Mouse (Mus musculus) hindbrain, postnatal 0 days (tissue): ENCODE results near the gene Lce1m. TPM values are rescaled to one million over a fixed set of nuclear protein-coding genes. Genes with fewer than 3 reads are reported as not detected.

Experiments used
- ATAC-seq: fragments of 200-750 bp; cut with Nextera tagmentation; 2 replicates; pipeline ENCODE4 v1.8.0; 2017; ENCODE audit warnings: mild to moderate bottlenecking, moderate TSS enrichment, moderate library complexity
- DNase-seq: peaks from one replicate; pipeline ENCODE4 v3.0.0-alpha.2; 2015; ENCODE audit warnings: low spot score
- H3K27ac ChIP-seq: fragments of 300-500 bp; sonication (generic); 2 replicates; pipeline ENCODE4 v1.5.1; 2014; ENCODE audit warnings: mild to moderate bottlenecking
- H3K27me3 ChIP-seq: fragments of 300-500 bp; sonication (generic); 2 replicates; pipeline ENCODE4 v1.6.1; 2014; ENCODE audit warnings: low read length, mixed read lengths; ENCODE audit not compliant: insufficient read depth
- H3K36me3 ChIP-seq: fragments of 300-500 bp; sonication (generic); 2 replicates; pipeline ENCODE4 v1.6.1; 2014; ENCODE audit warnings: low read length, mixed read lengths; ENCODE audit not compliant: insufficient read depth
- H3K4me1 ChIP-seq: fragments of 300-500 bp; sonication (generic); 2 replicates; pipeline ENCODE4 v1.6.1; 2014; ENCODE audit warnings: antibody characterized with exemption, low read length, mixed read lengths; ENCODE audit not compliant: insufficient read depth
- H3K4me2 ChIP-seq: fragments of 300-500 bp; sonication (generic); 2 replicates; pipeline ENCODE4 v1.6.1; 2014; ENCODE audit warnings: low read depth, mild to moderate bottlenecking, low read length, moderate library complexity, mixed read lengths
- H3K4me3 ChIP-seq: fragments of 300-500 bp; sonication (generic); 2 replicates; pipeline ENCODE4 v1.5.1; 2014; ENCODE audit warnings: low read length
- H3K9ac ChIP-seq: fragments of 300-500 bp; sonication (generic); replicated peaks from 2 replicates; pipeline ENCODE4 v1.6.1; 2014; ENCODE audit warnings: mild to moderate bottlenecking, low read length, moderate library complexity, mixed read lengths
- H3K9me3 ChIP-seq: fragments of 300-500 bp; sonication (generic); 2 replicates; pipeline ENCODE4 v1.6.1; 2016; ENCODE audit warnings: low read length, mixed read lengths
- CTCF ChIP-seq: IDR thresholded peaks from 2 replicates; pipeline ENCODE4 v1.5.1; 2016; ENCODE audit warnings: antibody characterized with exemption, control low read depth, low read depth
- WGBS: fragments of 180-500 bp; shearing (Covaris S2); extraction: QIAGEN DNeasy Blood & Tissue Kit; methylation state at CpG from one replicate; pipeline ENCODE4 v1.1.7; 2014; 5-methylcytosine and 5-hydroxymethylcytosine counted together
- polyA plus RNA-seq: library from polyadenylated mRNA; unstranded; fragments of >200 nt; fragmentation: Nextera tagmentation; extraction: Ambion mirVana; gene quantifications from 2 replicates; pipeline ENCODE4 v1.2.1, GENCODE M21; 2015
- total RNA-seq: library from RNA; depleted of rRNA; stranded (reverse); fragments of >200 nt; gene quantifications from 2 replicates; pipeline ENCODE4 v1.2.3, GENCODE M21; 2014; rRNA removed

The Lce1m gene
- total and polyA plus RNA-seq, 2 experiments from 2014 or later: not detected

DNA sequence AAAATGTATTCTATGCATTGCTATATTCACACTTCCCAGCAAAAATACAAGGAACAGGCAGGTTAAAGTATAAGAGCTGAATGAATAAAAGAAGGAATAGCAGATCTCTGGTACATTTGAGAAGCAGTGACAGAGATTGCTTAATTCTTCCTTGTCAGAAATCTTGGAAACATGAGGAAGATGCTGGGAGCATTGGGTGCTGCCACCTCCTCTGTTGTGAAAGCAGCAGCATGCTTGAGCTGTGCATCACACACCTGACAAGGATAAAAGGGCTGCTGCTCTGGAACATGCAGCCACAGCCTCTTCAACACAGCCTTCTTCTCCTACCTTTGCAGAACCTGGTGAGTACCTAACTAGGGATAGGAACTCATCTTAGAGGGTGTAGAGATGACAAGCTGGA, 26.9 kb downstream of the Lce1m start, which contains the start of gene Lce3f:
Gene Lce3f (plus strand): TSS at position 301 of the 400 bp plus-strand sequence.
- H3K9me3 ChIP-seq: no peaks in the 10 kb centered on the region
- H3K4me3 ChIP-seq: no peak within 1 kb of the TSS
- no peak within 1 kb of the TSS for H3K4me2 ChIP-seq
- H3K27me3 ChIP-seq: no peaks in the 10 kb centered on the region
- H3K36me3 ChIP-seq: no peaks in the 10 kb centered on the region
- no peak for ATAC-seq
- TF ChIP-seq CTCF: no peak
- H3K4me1 ChIP-seq: no peaks in the 10 kb centered on the region
- DNase-seq: no peak
- no peak within 1 kb of the TSS for H3K9ac ChIP-seq
- H3K27ac ChIP-seq: no peak within 1 kb of the TSS

DNA sequence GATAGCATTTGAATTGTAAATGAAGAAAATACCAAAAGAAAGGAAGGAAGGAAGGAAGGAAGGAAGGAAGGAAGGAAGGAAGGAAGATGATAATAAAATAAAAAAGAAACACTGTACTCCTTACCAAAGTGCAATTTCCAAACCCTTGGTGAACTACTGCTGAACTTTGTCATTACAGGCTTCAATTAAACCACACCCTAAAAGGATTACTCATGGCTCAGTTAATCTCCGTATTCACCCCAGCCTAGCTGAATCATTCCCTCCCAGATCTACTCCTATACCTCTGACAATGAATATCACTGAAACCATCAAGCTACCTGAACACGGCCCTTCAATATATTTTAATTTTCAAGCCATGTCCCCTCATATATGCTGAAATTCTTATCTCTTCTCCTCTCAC, 40.4 kb downstream of the Lce1m start:
- Histone ChIP-seq H3K4me1 (no peaks in the 10 kb centered on the region), H3K9ac (no peak overlapping the region), H3K4me2 (no peak overlapping the region), H3K4me3 (no peak overlapping the region), H3K27ac (no peak overlapping the region), H3K27me3 (no peaks in the 10 kb centered on the region), H3K9me3 (no peaks in the 10 kb centered on the region), H3K36me3 (no peaks in the 10 kb centered on the region)
- TF ChIP-seq CTCF: no peak
- no peak for DNase-seq
- 75% methylated on average over 2 of the region's 2 CpGs for WGBS
- no peak for ATAC-seq

Other genes starting within 250 kb of the Lce1m start
- gene Lce1i, start 240.2 kb downstream of the Lce1m start, total RNA-seq: not detected in 2 replicates
- gene Lce1i, start 240.2 kb downstream of the Lce1m start, polyA plus RNA-seq: not detected in 2 replicates
- gene Lce1j, start 228.5 kb downstream of the Lce1m start, total RNA-seq: not detected in 2 replicates
- gene Lce1j, start 228.5 kb downstream of the Lce1m start, polyA plus RNA-seq: not detected in 2 replicates
- not detected in 2 replicates for gene Lce1k, start 211.2 kb downstream of the Lce1m start, total RNA-seq
- not detected in 2 replicates for gene Lce1k, start 211.2 kb downstream of the Lce1m start, polyA plus RNA-seq
- not detected in 2 replicates for gene Kprp, start 191.8 kb downstream of the Lce1m start, total RNA-seq
- not detected in 2 replicates for gene Kprp, start 191.8 kb downstream of the Lce1m start, polyA plus RNA-seq
- gene Lce1l, start 167.8 kb downstream of the Lce1m start, total RNA-seq: not detected in 2 replicates
- not detected in 2 replicates for gene Lce1l, start 167.8 kb downstream of the Lce1m start, polyA plus RNA-seq
- not detected in 2 replicates for gene 2310050C09Rik, start 148.8 kb downstream of the Lce1m start, total RNA-seq
- not detected in 2 replicates for gene 2310050C09Rik, start 148.8 kb downstream of the Lce1m start, polyA plus RNA-seq
- gene Lce3a, start 92.8 kb downstream of the Lce1m start, total RNA-seq: not detected in 2 replicates
- not detected in 2 replicates for gene Lce3a, start 92.8 kb downstream of the Lce1m start, polyA plus RNA-seq
- not detected in 2 replicates for gene Lce3b, start 86.1 kb downstream of the Lce1m start, total RNA-seq
- not detected in 2 replicates for gene Lce3b, start 86.1 kb downstream of the Lce1m start, polyA plus RNA-seq
- gene Lce3c, start 74.6 kb downstream of the Lce1m start, total RNA-seq: not detected in 2 replicates
- 0.46 and 1.3 TPM in 2 replicates for gene Lce3c, start 74.6 kb downstream of the Lce1m start, polyA plus RNA-seq
- gene Lce3d, start 61.7 kb downstream of the Lce1m start, total RNA-seq: not detected in 2 replicates
- gene Lce3d, start 61.7 kb downstream of the Lce1m start, polyA plus RNA-seq: not detected in 2 replicates
- gene Lce3e, start 52.0 kb downstream of the Lce1m start, total RNA-seq: not detected in 2 replicates
- not detected in 2 replicates for gene Lce3e, start 52.0 kb downstream of the Lce1m start, polyA plus RNA-seq
- gene Lce3f, start 26.8 kb downstream of the Lce1m start, total RNA-seq: not detected in 2 replicates
- not detected in 2 replicates for gene Lce3f, start 26.8 kb downstream of the Lce1m start, polyA plus RNA-seq
- 4.2 TPM in 1 of 2 replicates, not detected in the other for gene Crct1, start 3.4 kb downstream of the Lce1m start, total RNA-seq
- gene Crct1, start 3.4 kb downstream of the Lce1m start, polyA plus RNA-seq: 1.4 and 2.3 TPM in 2 replicates
- not detected in 2 replicates for gene Gm4858, start 49.8 kb upstream of the Lce1m start, total RNA-seq
- gene Gm4858, start 49.8 kb upstream of the Lce1m start, polyA plus RNA-seq: not detected in 2 replicates
- gene Crnn, start 125.7 kb upstream of the Lce1m start, total RNA-seq: not detected in 2 replicates
- not detected in 2 replicates for gene Crnn, start 125.7 kb upstream of the Lce1m start, polyA plus RNA-seq
- 0.05 TPM in 1 of 2 replicates, not detected in the other for gene Flg2, start 178.2 kb upstream of the Lce1m start, total RNA-seq
- not detected in 2 replicates for gene Flg2, start 178.2 kb upstream of the Lce1m start, polyA plus RNA-seq